Mouse (Mus musculus) forebrain, embryonic 13.5 days (tissue): Measurements from ENCODE around the gene Pdhb. TPM values are rescaled to one million over a fixed set of nuclear protein-coding genes. Genes with fewer than 3 reads are reported as not detected.
"Not testable (repeated sequence)": the region's sequence is repeated elsewhere in the genome, so short reads cannot be mapped to it uniquely, and the experiment has no call there.

ENCODE experiments used
- ATAC-seq: fragments of 200-750 bp; cut with Nextera tagmentation; 2 replicates; pipeline ENCODE4 v1.8.0; 2017
- H3K27ac ChIP-seq: fragments of 300-500 bp; sonication (generic); 2 replicates; pipeline ENCODE4 v1.5.1; 2015; ENCODE audit warnings: inconsistent platforms, mild to moderate bottlenecking, moderate library complexity
- H3K27me3 ChIP-seq: fragments of 300-500 bp; sonication (generic); 2 replicates; pipeline ENCODE4 v1.6.1; 2015; ENCODE audit warnings: mild to moderate bottlenecking, inconsistent platforms
- H3K36me3 ChIP-seq: fragments of 300-500 bp; sonication (generic); 2 replicates; pipeline ENCODE4 v1.6.1; 2015; ENCODE audit warnings: mild to moderate bottlenecking, inconsistent platforms; ENCODE audit not compliant: poor library complexity, severe bottlenecking
- H3K4me1 ChIP-seq: fragments of 300-500 bp; sonication (generic); 2 replicates; pipeline ENCODE4 v1.6.1; 2015; ENCODE audit warnings: inconsistent platforms
- H3K4me2 ChIP-seq: fragments of 300-500 bp; sonication (generic); 2 replicates; pipeline ENCODE4 v1.6.1; 2015; ENCODE audit warnings: inconsistent platforms, mild to moderate bottlenecking, moderate library complexity
- H3K4me3 ChIP-seq: fragments of 300-500 bp; sonication (generic); 2 replicates; pipeline ENCODE4 v1.5.1; 2015; ENCODE audit warnings: mild to moderate bottlenecking, inconsistent platforms
- H3K9ac ChIP-seq: fragments of 300-500 bp; sonication (generic); 2 replicates; pipeline ENCODE4 v1.6.1; 2015; ENCODE audit warnings: mild to moderate bottlenecking, inconsistent platforms
- H3K9me3 ChIP-seq: fragments of 300-500 bp; sonication (generic); replicated peaks from 2 replicates; pipeline ENCODE4 v1.6.1; 2016; ENCODE audit warnings: inconsistent platforms
- WGBS: fragments of 180-500 bp; shearing (Covaris S2); methylation state at CpG from one replicate; pipeline ENCODE4 v1.1.7; 2015; 5-methylcytosine and 5-hydroxymethylcytosine counted together
- polyA plus RNA-seq: library from polyadenylated mRNA; unstranded; fragments of >200 nt; fragmentation: Nextera tagmentation; extraction: Ambion mirVana; gene quantifications from 2 replicates; pipeline ENCODE4 v1.2.1, GENCODE M21; 2015

Pdhb gene
- polyA plus RNA-seq, 1 experiment from 2014 or later: 247 TPM

GRCm38 (mm10) chr14:8146611-8147223 is 26.1 kb downstream of the Pdhb start:
- H3K9ac ChIP-seq: no peak overlapping the region
- H3K36me3 ChIP-seq: peaks cover 55% of the 10 kb centered on the region
- 92% methylated on average over 10 of the region's 11 CpGs for WGBS
- no peaks in the 10 kb centered on the region for H3K27me3 ChIP-seq
- no peak for ATAC-seq
- peaks cover 4% of the 10 kb centered on the region; the same call in 1 of the 2 replicates for H3K4me1 ChIP-seq
- no peak overlapping the region for H3K4me3 ChIP-seq
- H3K9me3 ChIP-seq: no peaks in the 10 kb centered on the region
- no peak overlapping the region for H3K4me2 ChIP-seq
- no peak overlapping the region for H3K27ac ChIP-seq

- no peak overlapping the region for H3K4me3 ChIP-seq
- no peak for ATAC-seq
- H3K4me2 ChIP-seq: no peak overlapping the region
- no peaks in the 10 kb centered on the region for H3K9me3 ChIP-seq
- no peak overlapping the region; the same call in 1 of the 2 replicates for H3K27ac ChIP-seq
- no peak overlapping the region for H3K9ac ChIP-seq
- WGBS: 88% methylated on average over 13 of the region's 13 CpGs
- peaks cover 4% of the 10 kb centered on the region; the same call in 1 of the 2 replicates for H3K4me1 ChIP-seq
- no peaks in the 10 kb centered on the region for H3K27me3 ChIP-seq
- peaks cover 55% of the 10 kb centered on the region for H3K36me3 ChIP-seq
These were observed 26.9 kb downstream of the Pdhb start for GRCm38 (mm10) chr14:8145594-8146558.

GRCm38 (mm10) chr14:8141131-8141530 is 31.7 kb downstream of the Pdhb start:
- Histone ChIP-seq H3K27ac (no peak overlapping the region), H3K9me3 (no peaks in the 10 kb centered on the region), H3K36me3 (peaks cover 39% of the 10 kb centered on the region), H3K4me1 (peaks cover 12% of the 10 kb centered on the region), H3K4me2 (no peak overlapping the region), H3K27me3 (no peaks in the 10 kb centered on the region), H3K4me3 (no peak overlapping the region), H3K9ac (no peak overlapping the region)
- ATAC-seq: no peak
- 58% methylated on average over 2 of the region's 2 CpGs for WGBS

GRCm38 (mm10) chr14:8139724-8140710 is 32.8 kb downstream of the Pdhb start:
- H3K9ac ChIP-seq: peak overlapping the region; percentile 21; the same call in 1 of the 2 replicates
- no peaks in the 10 kb centered on the region for H3K27me3 ChIP-seq
- ATAC-seq: peak; percentile 72
- H3K9me3 ChIP-seq: no peaks in the 10 kb centered on the region
- no peak overlapping the region for H3K4me2 ChIP-seq
- H3K4me1 ChIP-seq: peaks cover 12% of the 10 kb centered on the region
- 24% methylated on average over 23 of the region's 23 CpGs for WGBS
- no peak overlapping the region for H3K27ac ChIP-seq
- H3K36me3 ChIP-seq: peaks cover 36% of the 10 kb centered on the region
- H3K4me3 ChIP-seq: no peak overlapping the region

GRCm38 (mm10) chr14:8135130-8135529 is 37.7 kb downstream of the Pdhb start:
- 71% methylated on average over 3 of the region's 3 CpGs for WGBS
- no peaks in the 10 kb centered on the region for H3K27me3 ChIP-seq
- no peak overlapping the region for H3K9ac ChIP-seq
- no peaks in the 10 kb centered on the region for H3K9me3 ChIP-seq
- H3K36me3 ChIP-seq: peaks cover 22% of the 10 kb centered on the region; the same call in 1 of the 2 replicates
- H3K4me3 ChIP-seq: no peak overlapping the region
- peaks cover 12% of the 10 kb centered on the region for H3K4me1 ChIP-seq
- ATAC-seq: peak; percentile 76
- H3K4me2 ChIP-seq: no peak overlapping the region
- H3K27ac ChIP-seq: no peak overlapping the region

GRCm38 (mm10) chr14:8134234-8134633 is 38.6 kb downstream of the Pdhb start:
- Histone ChIP-seq H3K9me3 (no peaks in the 10 kb centered on the region), H3K27ac (no peak overlapping the region), H3K4me1 (peaks cover 5% of the 10 kb centered on the region), H3K9ac (no peak overlapping the region), H3K4me3 (no peak overlapping the region), H3K36me3 (peaks cover 22% of the 10 kb centered on the region; the same call in 1 of the 2 replicates), H3K27me3 (no peaks in the 10 kb centered on the region), H3K4me2 (no peak overlapping the region)
- 62% methylated on average over 2 of the region's 2 CpGs for WGBS
- no peak for ATAC-seq

GRCm38 (mm10) chr14:8132789-8133188 is 40.0 kb downstream of the Pdhb start:
- Histone ChIP-seq H3K27ac (no peak overlapping the region), H3K4me2 (no peak overlapping the region), H3K4me1 (peaks cover 5% of the 10 kb centered on the region), H3K36me3 (peaks cover 17% of the 10 kb centered on the region; the same call in 1 of the 2 replicates), H3K4me3 (no peak overlapping the region), H3K9ac (no peak overlapping the region), H3K9me3 (no peaks in the 10 kb centered on the region), H3K27me3 (no peaks in the 10 kb centered on the region)
- no peak for ATAC-seq
- 86% methylated on average over 8 of the region's 8 CpGs for WGBS

GRCm38 (mm10) chr14:8127971-8128370 is 44.9 kb downstream of the Pdhb start:
- no peak overlapping the region for H3K9ac ChIP-seq
- no peak overlapping the region for H3K4me3 ChIP-seq
- H3K4me1 ChIP-seq: no peaks in the 10 kb centered on the region
- H3K4me2 ChIP-seq: no peak overlapping the region
- no peak for ATAC-seq
- no peaks in the 10 kb centered on the region for H3K9me3 ChIP-seq
- peaks cover 31% of the 10 kb centered on the region for H3K36me3 ChIP-seq
- H3K27ac ChIP-seq: no peak overlapping the region
- no peaks in the 10 kb centered on the region for H3K27me3 ChIP-seq
- 93% methylated on average over 5 of the region's 5 CpGs for WGBS

- Histone ChIP-seq H3K36me3 (peaks cover 31% of the 10 kb centered on the region), H3K9ac (no peak overlapping the region), H3K4me1 (no peaks in the 10 kb centered on the region), H3K4me2 (no peak overlapping the region), H3K4me3 (no peak overlapping the region), H3K27me3 (no peaks in the 10 kb centered on the region), H3K9me3 (no peaks in the 10 kb centered on the region), H3K27ac (no peak overlapping the region)
- ATAC-seq: no peak
- WGBS: 81% methylated on average over 7 of the region's 7 CpGs
These were observed 48.6 kb downstream of the Pdhb start for GRCm38 (mm10) chr14:8124046-8124881.

- H3K4me3 ChIP-seq, H3K9me3 ChIP-seq, H3K4me1 ChIP-seq, H3K9ac ChIP-seq, H3K27me3 ChIP-seq, ATAC-seq, H3K4me2 ChIP-seq, H3K27ac ChIP-seq: not testable (repeated sequence)
- H3K36me3 ChIP-seq: peaks cover 31% of the 10 kb centered on the region
- WGBS: 91% methylated on average over 10 of the region's 10 CpGs
These were observed 49.2 kb downstream of the Pdhb start for GRCm38 (mm10) chr14:8123611-8124010.

GRCm38 (mm10) chr14:8123141-8123540 is 49.7 kb downstream of the Pdhb start:
- Histone ChIP-seq H3K9ac (no peak overlapping the region), H3K4me1 (no peaks in the 10 kb centered on the region), H3K27ac (no peak overlapping the region), H3K36me3 (peaks cover 31% of the 10 kb centered on the region), H3K4me2 (no peak overlapping the region), H3K4me3 (no peak overlapping the region), H3K9me3 (no peaks in the 10 kb centered on the region), H3K27me3 (no peaks in the 10 kb centered on the region)
- WGBS: 91% methylated on average over 7 of the region's 7 CpGs
- no peak for ATAC-seq
